Mouse (Mus musculus) cortical plate, adult 2 months (tissue): ENCODE data around the gene Rgs6.

Experiments
- CTCF ChIP-seq: fragments of 200-500 bp; IDR thresholded peaks from 2 replicates; pipeline ENCODE4 v1.5.1; 2011; ENCODE audit warnings: mild to moderate bottlenecking, control low read depth, low read length; ENCODE audit not compliant: insufficient read depth; ENCODE audit errors: extremely low read depth
- POLR2A ChIP-seq: fragments of 200-500 bp; IDR thresholded peaks from 2 replicates; pipeline ENCODE4 v1.6.1; 2011; ENCODE audit warnings: mild to moderate bottlenecking, low read length, control low read depth; ENCODE audit not compliant: insufficient read depth; ENCODE audit errors: extremely low read depth

DNA sequence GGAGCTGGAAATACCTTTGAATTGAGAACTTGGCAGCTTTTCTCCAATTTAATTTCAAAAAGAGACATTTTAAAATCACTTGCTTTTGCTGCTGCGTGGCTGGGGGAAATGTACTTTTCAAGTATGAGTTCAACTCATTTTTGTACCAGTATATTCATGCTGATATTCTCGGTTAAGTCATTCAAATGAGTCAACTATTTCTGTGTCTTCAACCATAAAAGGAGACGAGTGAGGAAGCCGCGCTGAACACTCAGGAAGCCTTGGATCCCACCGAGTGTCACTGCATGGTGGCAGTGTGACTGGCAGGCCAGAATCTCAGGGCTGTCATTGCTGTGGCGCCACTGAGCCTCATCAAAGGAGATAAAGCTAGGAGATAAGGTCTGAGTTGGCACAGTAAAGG lies 143.5 kb downstream of the Rgs6 start:
- no peak for TF ChIP-seq CTCF
- no peak for TF ChIP-seq POLR2A
